Mouse (Mus musculus) small intestine, adult 2 months (tissue): ENCODE measurements around the gene Gsta3.

Source experiments
- CTCF ChIP-seq: fragments of 200-500 bp; IDR thresholded peaks from 2 replicates; pipeline ENCODE4 v1.5.1; 2012; ENCODE audit warnings: low read depth, mild to moderate bottlenecking, control low read depth, inconsistent platforms, low read length, moderate library complexity, mixed read lengths; ENCODE audit not compliant: insufficient replicate concordance, insufficient read length; ENCODE audit errors: extremely low read depth
- POLR2A ChIP-seq: fragments of 200-500 bp; IDR thresholded peaks from 2 replicates; pipeline ENCODE4 v1.6.1; 2012; ENCODE audit warnings: low read depth, mild to moderate bottlenecking, control low read depth, inconsistent platforms, low read length, moderate library complexity

DNA sequence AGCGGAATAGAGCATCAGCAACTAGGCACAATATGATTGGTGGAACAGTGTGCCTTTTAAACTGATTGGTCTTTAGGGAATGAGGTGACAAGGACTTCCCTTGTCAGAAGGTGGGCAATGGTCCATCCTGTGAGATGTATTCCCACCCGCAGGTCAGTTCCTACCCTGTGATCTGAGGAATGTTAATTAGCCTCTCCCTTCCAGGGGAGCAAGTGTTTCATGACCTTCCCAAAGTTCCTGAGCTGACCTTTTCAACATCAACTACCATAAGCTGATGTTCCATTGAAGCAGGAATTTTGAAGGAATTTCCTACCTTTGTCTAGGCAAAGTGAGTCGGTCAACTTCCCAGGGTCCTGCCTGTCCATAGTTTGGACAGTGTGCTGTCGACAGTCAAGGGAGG lies 13.5 kb downstream of the Gsta3 start:
- TF ChIP-seq POLR2A (no peak), CTCF (no peak)
